Mouse (Mus musculus) layer of hippocampus, adult 18-20 months (tissue): Measurements from ENCODE around the gene Gm20431. TPM values are rescaled to one million over a fixed set of nuclear protein-coding genes. Genes with fewer than 3 reads are reported as not detected.
"Not testable (repeated sequence)": the region's sequence is repeated elsewhere in the genome, so short reads cannot be mapped to it uniquely, and the experiment has no call there.

Experiments used
- DNase-seq, 2 experiments: peaks; one replicate each; pipeline ENCODE4 v3.0.0; 2022; ENCODE audit warnings: low spot score in 2 of 2
- total RNA-seq, 2 experiments: library from RNA; stranded (reverse); gene quantifications; 2 replicates each; pipeline ENCODE4 v1.2.3; 2021

Gm20431 gene
- total RNA-seq, 2 experiments from 2014 or later = 36.7 to 39.9 TPM

GRCm38 (mm10) chr2:167631591-167632448 is 29.5 kb downstream of the Gm20431 start, which contains the start of gene Ube2v1:
Gene Ube2v1 (minus strand): TSS chr2:167632095.
- DNase-seq = peak; percentile 97 to 98

- DNase-seq = peak in 1 of 2 experiments; percentile 42
These were observed 30.1 kb downstream of the Gm20431 start for GRCm38 (mm10) chr2:167631181-167631590.

GRCm38 (mm10) chr2:167630421-167630820 is 30.9 kb downstream of the Gm20431 start:
- no peak for DNase-seq

- DNase-seq = no peak
These were observed 31.6 kb downstream of the Gm20431 start for GRCm38 (mm10) chr2:167629665-167630209.

GRCm38 (mm10) chr2:167628872-167629271 is 32.4 kb downstream of the Gm20431 start:
- no peak for DNase-seq

GRCm38 (mm10) chr2:167627019-167627418 is 34.3 kb downstream of the Gm20431 start:
- no peak for DNase-seq

- DNase-seq = no peak
These were observed 35.6 kb downstream of the Gm20431 start for GRCm38 (mm10) chr2:167625670-167626069.

GRCm38 (mm10) chr2:167624368-167625075 is 36.8 kb downstream of the Gm20431 start:
- no peak for DNase-seq

GRCm38 (mm10) chr2:167622965-167623364 is 38.3 kb downstream of the Gm20431 start:
- DNase-seq = no peak

GRCm38 (mm10) chr2:167622352-167622751 is 38.9 kb downstream of the Gm20431 start:
- DNase-seq = no peak

- no peak for DNase-seq
These were observed 39.8 kb downstream of the Gm20431 start for GRCm38 (mm10) chr2:167621255-167622087.

- DNase-seq = no peak
These were observed 43.8 kb downstream of the Gm20431 start for GRCm38 (mm10) chr2:167617472-167617871.

GRCm38 (mm10) chr2:167617034-167617433 is 44.3 kb downstream of the Gm20431 start:
- DNase-seq = no peak

- DNase-seq = not testable (repeated sequence)
These were observed 48.0 kb downstream of the Gm20431 start for GRCm38 (mm10) chr2:167613335-167613734.

GRCm38 (mm10) chr2:167612122-167612521 is 49.2 kb downstream of the Gm20431 start:
- no peak for DNase-seq

GRCm38 (mm10) chr2:167611287-167611686 is 50.0 kb downstream of the Gm20431 start:
- DNase-seq = no peak

- no peak for DNase-seq
These were observed 54.6 kb downstream of the Gm20431 start for GRCm38 (mm10) chr2:167606745-167607123.

- DNase-seq = no peak
These were observed 55.2 kb downstream of the Gm20431 start for GRCm38 (mm10) chr2:167605817-167606744.

GRCm38 (mm10) chr2:167605178-167605794 is 56.0 kb downstream of the Gm20431 start:
- DNase-seq = peak; percentile 71 to 89
